Mouse (Mus musculus): Measurements from ENCODE around the gene Mllt1. TPM values are rescaled to one million over a fixed set of nuclear protein-coding genes. Genes with fewer than 3 reads are reported as not detected.

Gene Mllt1
- polyA plus RNA-seq, 1 experiment from 2014 or later: 13.7 TPM

- 84% methylated on average over 3 of the region's 3 CpGs for WGBS
- TF ChIP-seq EP300 (optimal IDR thresholded peaks at IDR 0.05) (no peak), CTCF (IDR thresholded peaks at IDR 0.05; ENCODE audit: low read depth) (no peak)
- H3K27ac ChIP-seq (replicated peaks): peak overlapping the region; percentile 61
- no peak overlapping the region for H3K9ac ChIP-seq (ENCODE audit: low read length)
- no peak for ATAC-seq (ENCODE audit: low FRiP score, low TSS enrichment)
- no peaks in the 10 kb centered on the region for H3K9me3 ChIP-seq (ENCODE audit: control insufficient read depth, low read length)
- H3K4me2 ChIP-seq (replicated peaks; ENCODE audit: low read depth): no peak overlapping the region
- peaks cover 17% of the 10 kb centered on the region for H3K36me3 ChIP-seq (ENCODE audit: control insufficient read depth, insufficient read depth, low read length)
- no peaks in the 10 kb centered on the region for H3K27me3 ChIP-seq (ENCODE audit: control insufficient read depth, insufficient read depth, low read length)
- DNase-seq (ENCODE audit: low spot score): no peak
- no peak overlapping the region for H3K4me3 ChIP-seq (ENCODE audit: low read depth, low read length)
- peaks cover 6% of the 10 kb centered on the region; the same call in 1 of the 2 replicates for H3K4me1 ChIP-seq (replicated peaks; ENCODE audit: control insufficient read depth, insufficient read depth)
Observed at GRCm38 (mm10) chr17:56906166-56906565, 29.0 kb downstream of the Mllt1 start.

GRCm38 (mm10) chr17:56902698-56903097 is 32.5 kb downstream of the Mllt1 start:
- peak overlapping the region; percentile 8; the same call in 1 of the 2 replicates for H3K27ac ChIP-seq (replicated peaks)
- peaks cover 2% of the 10 kb centered on the region; the same call in 1 of the 2 replicates for H3K4me1 ChIP-seq (replicated peaks; ENCODE audit: control insufficient read depth, insufficient read depth)
- ATAC-seq (ENCODE audit: low FRiP score, low TSS enrichment) (no peak), DNase-seq (ENCODE audit: low spot score) (no peak)
- no peak overlapping the region for H3K9ac ChIP-seq (ENCODE audit: low read length)
- H3K4me3 ChIP-seq (ENCODE audit: low read depth, low read length): no peak overlapping the region
- no peak overlapping the region for H3K4me2 ChIP-seq (replicated peaks; ENCODE audit: low read depth)
- no peaks in the 10 kb centered on the region for H3K27me3 ChIP-seq (ENCODE audit: control insufficient read depth, insufficient read depth, low read length)
- peaks cover 37% of the 10 kb centered on the region for H3K36me3 ChIP-seq (ENCODE audit: control insufficient read depth, insufficient read depth, low read length)
- 85% methylated on average over 5 of the region's 5 CpGs for WGBS
- TF ChIP-seq EP300 (optimal IDR thresholded peaks at IDR 0.05) (no peak), CTCF (IDR thresholded peaks at IDR 0.05; ENCODE audit: low read depth) (no peak)
- no peaks in the 10 kb centered on the region for H3K9me3 ChIP-seq (ENCODE audit: control insufficient read depth, low read length)

- Histone ChIP-seq H3K4me1 (replicated peaks; ENCODE audit: control insufficient read depth, insufficient read depth) (no peaks in the 10 kb centered on the region), H3K36me3 (ENCODE audit: control insufficient read depth, insufficient read depth, low read length) (peaks cover 48% of the 10 kb centered on the region), H3K9me3 (ENCODE audit: control insufficient read depth, low read length) (no peaks in the 10 kb centered on the region), H3K27me3 (ENCODE audit: control insufficient read depth, insufficient read depth, low read length) (no peaks in the 10 kb centered on the region), H3K4me3 (ENCODE audit: low read depth, low read length) (no peak overlapping the region), H3K9ac (ENCODE audit: low read length) (no peak overlapping the region), H3K4me2 (replicated peaks; ENCODE audit: low read depth) (no peak overlapping the region), H3K27ac (replicated peaks) (peak overlapping the region; percentile 53; the same call in 1 of the 2 replicates)
- TF ChIP-seq CTCF (IDR thresholded peaks at IDR 0.05; ENCODE audit: low read depth) (peak; percentile 99), EP300 (optimal IDR thresholded peaks at IDR 0.05) (no peak)
- peak; percentile 87 for ATAC-seq (ENCODE audit: low FRiP score, low TSS enrichment)
- WGBS: 82% methylated on average over 7 of the region's 7 CpGs
- peak; percentile 88 for DNase-seq (ENCODE audit: low spot score)
Observed at GRCm38 (mm10) chr17:56897630-56898195, 37.5 kb downstream of the Mllt1 start.

- TF ChIP-seq CTCF (IDR thresholded peaks at IDR 0.05; ENCODE audit: low read depth): no peak
- no peak for TF ChIP-seq EP300 (optimal IDR thresholded peaks at IDR 0.05)
Observed at GRCm38 (mm10) chr17:56896513-56897129, 38.6 kb downstream of the Mllt1 start.

GRCm38 (mm10) chr17:56895368-56895918 is 39.8 kb downstream of the Mllt1 start:
- peaks cover 42% of the 10 kb centered on the region for H3K36me3 ChIP-seq (ENCODE audit: control insufficient read depth, insufficient read depth, low read length)
- H3K4me3 ChIP-seq (ENCODE audit: low read depth, low read length): no peak overlapping the region
- H3K4me2 ChIP-seq (replicated peaks; ENCODE audit: low read depth): no peak overlapping the region
- DNase-seq (ENCODE audit: low spot score): no peak
- ATAC-seq (ENCODE audit: low FRiP score, low TSS enrichment): no peak
- H3K9ac ChIP-seq (ENCODE audit: low read length): no peak overlapping the region
- WGBS: 86% methylated on average over 9 of the region's 9 CpGs
- H3K9me3 ChIP-seq (ENCODE audit: control insufficient read depth, low read length): no peaks in the 10 kb centered on the region
- no peaks in the 10 kb centered on the region for H3K4me1 ChIP-seq (replicated peaks; ENCODE audit: control insufficient read depth, insufficient read depth)
- TF ChIP-seq CTCF (IDR thresholded peaks at IDR 0.05; ENCODE audit: low read depth) (no peak), EP300 (optimal IDR thresholded peaks at IDR 0.05) (no peak)
- H3K27me3 ChIP-seq (ENCODE audit: control insufficient read depth, insufficient read depth, low read length): no peaks in the 10 kb centered on the region
- H3K27ac ChIP-seq (replicated peaks): no peak overlapping the region

More at GRCm38 (mm10) chr17:56896513-56897129, 38.6 kb downstream of the Mllt1 start:
- no peaks in the 10 kb centered on the region for H3K27me3 ChIP-seq (ENCODE audit: control insufficient read depth, insufficient read depth, low read length)
- ATAC-seq (ENCODE audit: low FRiP score, low TSS enrichment) (no peak), DNase-seq (ENCODE audit: low spot score) (no peak)
- no peak overlapping the region for H3K27ac ChIP-seq (replicated peaks)
- H3K4me2 ChIP-seq (replicated peaks; ENCODE audit: low read depth): no peak overlapping the region
- no peaks in the 10 kb centered on the region for H3K4me1 ChIP-seq (replicated peaks; ENCODE audit: control insufficient read depth, insufficient read depth)
- no peak overlapping the region for H3K4me3 ChIP-seq (ENCODE audit: low read depth, low read length)
- H3K9ac ChIP-seq (ENCODE audit: low read length): no peak overlapping the region
- H3K36me3 ChIP-seq (ENCODE audit: control insufficient read depth, insufficient read depth, low read length): peaks cover 48% of the 10 kb centered on the region
- no peaks in the 10 kb centered on the region for H3K9me3 ChIP-seq (ENCODE audit: control insufficient read depth, low read length)
- 91% methylated on average over 6 of the region's 6 CpGs for WGBS

GRCm38 (mm10) chr17:56890018-56890417 is 45.2 kb downstream of the Mllt1 start:
- no peaks in the 10 kb centered on the region for H3K4me1 ChIP-seq (replicated peaks; ENCODE audit: control insufficient read depth, insufficient read depth)
- ATAC-seq (ENCODE audit: low FRiP score, low TSS enrichment): no peak
- no peak for DNase-seq (ENCODE audit: low spot score)
- WGBS: 97% methylated on average over 2 of the region's 2 CpGs
- no peak overlapping the region for H3K4me2 ChIP-seq (replicated peaks; ENCODE audit: low read depth)
- TF ChIP-seq CTCF (IDR thresholded peaks at IDR 0.05; ENCODE audit: low read depth): no peak
- no peak for TF ChIP-seq EP300 (optimal IDR thresholded peaks at IDR 0.05)
- H3K4me3 ChIP-seq (ENCODE audit: low read depth, low read length): no peak overlapping the region
- no peaks in the 10 kb centered on the region for H3K27me3 ChIP-seq (ENCODE audit: control insufficient read depth, insufficient read depth, low read length)
- no peaks in the 10 kb centered on the region for H3K9me3 ChIP-seq (ENCODE audit: control insufficient read depth, low read length)
- H3K36me3 ChIP-seq (ENCODE audit: control insufficient read depth, insufficient read depth, low read length): peaks cover 28% of the 10 kb centered on the region
- no peak overlapping the region for H3K27ac ChIP-seq (replicated peaks)
- H3K9ac ChIP-seq (ENCODE audit: low read length): no peak overlapping the region

Measured in stomach, postnatal 0 days (tissue).